Mouse (Mus musculus): ENCODE measurements at regions not wholly inside any gene's neighbourhood (a gene's known extent, or its start where the extent isn't known, plus 50 kb on each side); places are given as distances from the start of the nearest gene placed in this dataset.
"Not testable (repeated sequence)": the region's sequence is repeated elsewhere in the genome, so short reads cannot be mapped to it uniquely, and the experiment has no call there.

DNA sequence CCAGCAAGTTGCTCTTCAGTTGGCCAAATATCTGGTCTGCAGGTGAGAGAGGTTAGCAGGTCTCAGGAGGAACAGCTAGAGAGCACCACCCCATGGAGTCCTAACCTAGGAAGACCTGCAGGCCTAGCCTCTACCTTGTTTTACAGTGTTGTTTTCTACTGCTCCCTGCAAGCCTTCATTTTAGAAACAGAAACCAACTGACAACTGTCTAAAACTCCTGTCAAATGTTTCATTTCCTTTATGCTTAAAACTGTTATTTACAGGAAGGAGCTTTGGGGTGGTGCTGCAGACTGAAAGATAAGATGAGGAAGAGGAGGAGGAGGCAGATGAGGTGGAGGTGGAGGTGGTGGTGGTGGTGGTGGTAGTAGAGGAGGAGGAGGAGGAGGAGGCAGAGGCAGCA, 96.6 kb upstream of the Selenop start:
- DNase-seq: no peak

GRCm38 (mm10) chr15:3174072-3174471, 94.3 kb upstream of the Selenop start:
- no peak for DNase-seq

- DNase-seq: no peak
Observed at GRCm38 (mm10) chr15:3174848-3175247, 93.5 kb upstream of the Selenop start.

- peak; percentile 16 for DNase-seq
Observed at GRCm38 (mm10) chr15:3201912-3202653, 66.3 kb upstream of the Selenop start.

- DNase-seq: no peak
Observed at GRCm38 (mm10) chr15:3205522-3205921, 62.8 kb upstream of the Selenop start.

- not testable (repeated sequence) for DNase-seq
Observed at GRCm38 (mm10) chr15:3206076-3206475, 62.3 kb upstream of the Selenop start.

GRCm38 (mm10) chr15:3213721-3214120, 54.6 kb upstream of the Selenop start:
- DNase-seq: no peak

DNA sequence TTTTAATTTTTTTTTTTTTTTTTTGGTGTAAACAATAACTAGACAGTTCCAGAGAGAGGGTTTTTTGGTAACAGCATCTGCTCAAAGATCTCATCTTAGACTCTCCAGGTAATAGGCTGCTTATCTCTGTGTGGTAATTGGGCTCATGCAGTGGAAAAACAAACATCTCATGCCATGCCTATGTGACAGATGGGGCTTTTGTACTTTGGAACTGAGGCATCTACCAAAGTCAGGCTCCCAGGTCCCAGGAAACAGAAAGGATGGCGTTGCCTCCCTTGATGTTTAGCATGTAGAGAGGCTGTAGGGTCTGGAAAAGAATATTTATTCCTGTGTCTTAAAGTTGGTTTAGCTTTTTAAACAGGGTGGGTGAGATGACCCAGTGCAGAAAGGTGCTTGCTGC, 53.1 kb upstream of the Selenop start:
- DNase-seq: no peak
